17 mouse cellular contexts compared by ENCODE assay signal in the genomic region with DNA sequence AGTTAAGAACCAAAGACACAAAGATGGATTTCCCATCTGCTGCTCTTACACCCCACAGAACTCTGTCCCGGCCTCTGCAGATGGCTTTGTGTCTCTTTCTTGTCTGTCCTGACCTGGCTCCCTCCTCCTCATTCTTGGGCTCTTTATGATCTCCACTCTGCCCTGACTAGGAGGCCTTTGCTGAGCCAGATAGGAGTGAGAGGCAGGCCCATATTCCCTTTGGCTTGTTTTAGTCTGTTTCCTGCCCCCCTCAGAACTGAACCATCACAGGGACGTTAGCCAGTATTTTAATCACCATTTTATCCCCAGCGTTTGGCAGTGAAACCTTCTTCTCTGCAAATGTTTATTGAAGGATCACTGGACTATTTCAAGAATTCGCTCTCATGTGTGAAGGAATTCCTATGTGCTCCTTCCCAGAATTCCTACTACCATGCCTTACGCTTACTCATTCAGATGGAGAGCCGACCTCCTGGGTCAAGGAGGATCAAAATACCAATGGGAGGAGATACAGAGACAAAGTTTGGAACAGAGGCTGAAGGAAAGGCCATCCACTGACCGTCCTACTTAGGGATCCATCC. TPM values are rescaled to one million over a fixed set of nuclear protein-coding genes. Genes with fewer than 3 reads are reported as not detected.
DNase-seq lines count a peak whose midpoint lies in the region; ATAC-seq and TF ChIP-seq lines count a peak whose summit lies in the region.
"Had no signal": no experiment of that assay in that cellular context is flagged by ENCODE, and none has a peak within 500 bp of the region (broad histone marks: within the 10 kb centered on the region; RNA-seq: fewer than 3 reads in every experiment).

No protein-coding gene starts in this region.

- DNase-seq in forebrain, embryonic 11.5 days (ENCODE audit: low spot score) = peak; percentile 29
- no peak for DNase-seq in forebrain, embryonic 14.5 days (ENCODE audit: low spot score)
- DNase-seq in lung, embryonic 14.5 days = peak; percentile 60
- no peak for DNase-seq in lung, postnatal 14 days
- peak; percentile 57 for DNase-seq in kidney, postnatal 0 days (ENCODE audit: low spot score)
- no peak for DNase-seq in stomach, postnatal 0 days (ENCODE audit: low spot score)
- no peak for DNase-seq in left cerebral cortex, postnatal 14 days (ENCODE audit: low spot score in 2 of 2)
- no peak for DNase-seq in gastrocnemius, postnatal 10 days
- DNase-seq: cerebellum, postnatal 14 days; retina, postnatal 1 day; thymus, postnatal 36 days had no signal

- no peak overlapping the region for H3K4me2 ChIP-seq in forebrain, embryonic 11.5 days (ENCODE audit: low read depth, low read length, severe bottlenecking)
- no peak overlapping the region for H3K4me2 ChIP-seq in forebrain, embryonic 14.5 days (ENCODE audit: low read length)
- H3K4me2 ChIP-seq in lung, embryonic 14.5 days = no peak overlapping the region
- no peak overlapping the region for H3K4me2 ChIP-seq in kidney, postnatal 0 days (ENCODE audit: low read length)
- no peak overlapping the region for H3K4me2 ChIP-seq in stomach, postnatal 0 days (replicated peaks; ENCODE audit: low read depth)
- H3K4me2 ChIP-seq: hindbrain, embryonic 13.5 days; limb, embryonic 13.5 days; midbrain, embryonic 11.5 days; neural tube, embryonic 15.5 days had no signal

- H3K9me3 ChIP-seq in forebrain, embryonic 11.5 days (ENCODE audit: control insufficient read depth, low read length) = no peaks in the 10 kb centered on the region
- no peaks in the 10 kb centered on the region for H3K9me3 ChIP-seq in forebrain, embryonic 14.5 days (replicated peaks; ENCODE audit: control insufficient read depth, low read length)
- no peaks in the 10 kb centered on the region for H3K9me3 ChIP-seq in lung, embryonic 14.5 days (ENCODE audit: low read depth, low read length)
- no peaks in the 10 kb centered on the region for H3K9me3 ChIP-seq in kidney, postnatal 0 days (replicated peaks; ENCODE audit: low read length)
- no peaks in the 10 kb centered on the region for H3K9me3 ChIP-seq in stomach, postnatal 0 days (ENCODE audit: control insufficient read depth, low read length)
- H3K9me3 ChIP-seq: forebrain, embryonic 10.5 days; hindbrain, embryonic 13.5 days; limb, embryonic 13.5 days; neural tube, embryonic 15.5 days had no signal

- intact Hi-C loops in left cerebral cortex, postnatal 14 days (cut with DNase I) = loop anchor here (5.0 kb wide), 2 partner anchors 172 to 192 kb away; no protein-coding TSS in a partner anchor

- no peaks in the 10 kb centered on the region for H3K4me1 ChIP-seq in forebrain, embryonic 11.5 days (replicated peaks; ENCODE audit: control insufficient read depth, insufficient read depth, low read length)
- no peaks in the 10 kb centered on the region for H3K4me1 ChIP-seq in forebrain, embryonic 14.5 days (ENCODE audit: control insufficient read depth, insufficient read depth, low read length)
- H3K4me1 ChIP-seq in lung, embryonic 14.5 days (ENCODE audit: insufficient read depth) = peaks cover 4% of the 10 kb centered on the region
- no peaks in the 10 kb centered on the region for H3K4me1 ChIP-seq in kidney, postnatal 0 days (replicated peaks; ENCODE audit: insufficient read depth, low read length)
- H3K4me1 ChIP-seq in stomach, postnatal 0 days (replicated peaks; ENCODE audit: control insufficient read depth, insufficient read depth) = 0 out of 2 replicates have a peak, but pooled peaks cover 2% of the 10 kb centered on the region
- H3K4me1 ChIP-seq: limb, embryonic 13.5 days had no signal

- ATAC-seq in forebrain, embryonic 11.5 days (replicated peaks; ENCODE audit: low FRiP score) = no peak
- ATAC-seq in forebrain, embryonic 14.5 days = no peak
- ATAC-seq in lung, embryonic 14.5 days (ENCODE audit: insufficient read depth) = peak; percentile 69
- no peak for ATAC-seq in kidney, postnatal 0 days (replicated peaks; ENCODE audit: low FRiP score, low read depth)
- peak; percentile 44; the same call in 1 of the 2 replicates for ATAC-seq in stomach, postnatal 0 days (ENCODE audit: low FRiP score, low TSS enrichment)

- no peak overlapping the region for H3K27ac ChIP-seq in forebrain, embryonic 11.5 days (ENCODE audit: low read depth, low read length)
- no peak overlapping the region for H3K27ac ChIP-seq in forebrain, embryonic 14.5 days (ENCODE audit: low read depth, low read length)
- no peak overlapping the region for H3K27ac ChIP-seq in lung, embryonic 14.5 days (ENCODE audit: low read depth)
- no peak overlapping the region for H3K27ac ChIP-seq in kidney, postnatal 0 days
- peak overlapping the region; percentile 49; the same call in 1 of the 2 replicates for H3K27ac ChIP-seq in stomach, postnatal 0 days (replicated peaks)
- H3K27ac ChIP-seq: forebrain, embryonic 10.5 days; hindbrain, embryonic 13.5 days; limb, embryonic 13.5 days; neural tube, embryonic 15.5 days had no signal

- 79% methylated on average over 7 of the region's 7 CpGs for WGBS in forebrain, embryonic 11.5 days
- WGBS in forebrain, embryonic 14.5 days = 81% methylated on average over 7 of the region's 7 CpGs
- 19% methylated on average over 7 of the region's 7 CpGs for WGBS in lung, embryonic 14.5 days
- WGBS in kidney, postnatal 0 days = 37% methylated on average over 7 of the region's 7 CpGs
- WGBS in stomach, postnatal 0 days = 18% methylated on average over 7 of the region's 7 CpGs

- H3K9ac ChIP-seq in forebrain, embryonic 11.5 days (ENCODE audit: low read length) = no peak overlapping the region
- H3K9ac ChIP-seq in forebrain, embryonic 14.5 days (ENCODE audit: low read length) = no peak overlapping the region
- no peak overlapping the region for H3K9ac ChIP-seq in lung, embryonic 14.5 days
- H3K9ac ChIP-seq in kidney, postnatal 0 days (ENCODE audit: low read depth, low read length) = no peak overlapping the region; the same call in 1 of the 2 replicates
- no peak overlapping the region for H3K9ac ChIP-seq in stomach, postnatal 0 days (ENCODE audit: low read length)
- H3K9ac ChIP-seq: hindbrain, embryonic 13.5 days; limb, embryonic 13.5 days; neural tube, embryonic 15.5 days had no signal

- H3K36me3 ChIP-seq in forebrain, embryonic 11.5 days (ENCODE audit: control insufficient read depth, insufficient read depth, low read length) = no peaks in the 10 kb centered on the region; the same call in 1 of the 2 replicates
- peaks cover 14% of the 10 kb centered on the region for H3K36me3 ChIP-seq in forebrain, embryonic 14.5 days (ENCODE audit: control insufficient read depth, insufficient read depth, low read length)
- peaks cover 15% of the 10 kb centered on the region; the same call in 1 of the 2 replicates for H3K36me3 ChIP-seq in lung, embryonic 14.5 days (ENCODE audit: insufficient read depth)
- 0 out of 2 replicates have a peak, but pooled peaks cover 12% of the 10 kb centered on the region for H3K36me3 ChIP-seq in kidney, postnatal 0 days (ENCODE audit: insufficient read depth, low read length)
- 0 out of 2 replicates have a peak, but pooled peaks cover 3% of the 10 kb centered on the region for H3K36me3 ChIP-seq in stomach, postnatal 0 days (ENCODE audit: control insufficient read depth, insufficient read depth, low read length)

- no peak for TF ChIP-seq CTCF in lung, embryonic 14.5 days (IDR thresholded peaks at IDR 0.05; ENCODE audit: low read depth)
- no peak for TF ChIP-seq CTCF in kidney, postnatal 0 days (IDR thresholded peaks at IDR 0.05; ENCODE audit: low read depth)
- TF ChIP-seq CTCF in stomach, postnatal 0 days (IDR thresholded peaks at IDR 0.05; ENCODE audit: low read depth) = no peak

- no peak overlapping the region for H3K4me3 ChIP-seq in forebrain, embryonic 11.5 days (ENCODE audit: low read depth, low read length)
- H3K4me3 ChIP-seq in forebrain, embryonic 14.5 days (ENCODE audit: low read depth, low read length) = no peak overlapping the region
- no peak overlapping the region for H3K4me3 ChIP-seq in lung, embryonic 14.5 days (ENCODE audit: low read depth, low read length)
- no peak overlapping the region for H3K4me3 ChIP-seq in kidney, postnatal 0 days (replicated peaks; ENCODE audit: low read depth, low read length)
- no peak overlapping the region for H3K4me3 ChIP-seq in stomach, postnatal 0 days (ENCODE audit: low read depth, low read length)
- H3K4me3 ChIP-seq: forebrain, embryonic 10.5 days; hindbrain, embryonic 13.5 days; limb, embryonic 13.5 days; neural tube, embryonic 15.5 days had no signal

- TF ChIP-seq EP300 in stomach, postnatal 0 days (optimal IDR thresholded peaks at IDR 0.05) = no peak

- no peaks in the 10 kb centered on the region for H3K27me3 ChIP-seq in forebrain, embryonic 11.5 days (ENCODE audit: control insufficient read depth, insufficient read depth, low read length)
- H3K27me3 ChIP-seq in forebrain, embryonic 14.5 days (replicated peaks; ENCODE audit: control insufficient read depth, insufficient read depth, low read length) = no peaks in the 10 kb centered on the region
- no peaks in the 10 kb centered on the region for H3K27me3 ChIP-seq in lung, embryonic 14.5 days (ENCODE audit: insufficient read depth, low read length)
- no peaks in the 10 kb centered on the region for H3K27me3 ChIP-seq in kidney, postnatal 0 days (ENCODE audit: insufficient read depth, low read length)
- H3K27me3 ChIP-seq in stomach, postnatal 0 days (ENCODE audit: control insufficient read depth, insufficient read depth, low read length) = no peaks in the 10 kb centered on the region

RNA-seq across cellular contexts. Expression of gene Mrps11, which starts 13.8 kb away (rescaled TPM):
- 81.4 and 85.2 TPM in 2 replicates for polyA plus RNA-seq in forebrain, embryonic 11.5 days (2014; fragmentation: Nextera tagmentation; extraction: Ambion mirVana)
- polyA plus RNA-seq in forebrain, embryonic 14.5 days (2014; fragmentation: Nextera tagmentation; extraction: Ambion mirVana) = 75.4 and 88.2 TPM in 2 replicates
- 74.5 and 77.6 TPM in 2 replicates for polyA plus RNA-seq in lung, embryonic 14.5 days (2014; fragmentation: Nextera tagmentation; extraction: Ambion mirVana)
- 71.0 and 77.3 TPM in 2 replicates for polyA plus RNA-seq in kidney, postnatal 0 days (2015; fragmentation: Nextera tagmentation; extraction: Ambion mirVana)
- 40.0 and 41.1 TPM in 2 replicates for polyA plus RNA-seq in stomach, postnatal 0 days (2015; fragmentation: Nextera tagmentation; extraction: Ambion mirVana)
- 10 to 100 TPM; 39.3 to 39.9 TPM for total RNA-seq in left cerebral cortex, postnatal 14 days (2021)
- total RNA-seq in gastrocnemius, postnatal 10 days (2021) = 10 to 100 TPM; 24.1 to 24.4 TPM

RNA-seq across cellular contexts. Expression of gene Mrpl46, which starts 14.2 kb away (rescaled TPM):
- polyA plus RNA-seq in forebrain, embryonic 11.5 days (2014; fragmentation: Nextera tagmentation; extraction: Ambion mirVana) = 70.5 and 73.0 TPM in 2 replicates
- polyA plus RNA-seq in forebrain, embryonic 14.5 days (2014; fragmentation: Nextera tagmentation; extraction: Ambion mirVana) = 65.2 and 71.4 TPM in 2 replicates
- 67.2 and 68.6 TPM in 2 replicates for polyA plus RNA-seq in lung, embryonic 14.5 days (2014; fragmentation: Nextera tagmentation; extraction: Ambion mirVana)
- 79.6 and 80.4 TPM in 2 replicates for polyA plus RNA-seq in kidney, postnatal 0 days (2015; fragmentation: Nextera tagmentation; extraction: Ambion mirVana)
- 55.0 and 55.5 TPM in 2 replicates for polyA plus RNA-seq in stomach, postnatal 0 days (2015; fragmentation: Nextera tagmentation; extraction: Ambion mirVana)
- 10 to 100 TPM; 27.2 to 32.0 TPM for total RNA-seq in left cerebral cortex, postnatal 14 days (2021)
- total RNA-seq in gastrocnemius, postnatal 10 days (2021) = 10 to 100 TPM; 27.1 to 35.4 TPM

RNA-seq across cellular contexts. Expression of gene Ntrk3, which starts 31.4 kb away (rescaled TPM):
- 6.4 and 7.3 TPM in 2 replicates for polyA plus RNA-seq in forebrain, embryonic 11.5 days (2014; fragmentation: Nextera tagmentation; extraction: Ambion mirVana)
- 16.4 and 21.6 TPM in 2 replicates for polyA plus RNA-seq in forebrain, embryonic 14.5 days (2014; fragmentation: Nextera tagmentation; extraction: Ambion mirVana)
- polyA plus RNA-seq in lung, embryonic 14.5 days (2014; fragmentation: Nextera tagmentation; extraction: Ambion mirVana) = 0.36 and 1.1 TPM in 2 replicates
- 1.3 and 1.5 TPM in 2 replicates for polyA plus RNA-seq in kidney, postnatal 0 days (2015; fragmentation: Nextera tagmentation; extraction: Ambion mirVana)
- polyA plus RNA-seq in stomach, postnatal 0 days (2015; fragmentation: Nextera tagmentation; extraction: Ambion mirVana) = 2.2 and 2.9 TPM in 2 replicates
- total RNA-seq in left cerebral cortex, postnatal 14 days (2021) = 100 to 1,000 TPM; 137 TPM
- total RNA-seq in gastrocnemius, postnatal 10 days (2021) = 1 to 10 TPM; 3.1 to 3.7 TPM
- total RNA-seq: granulocyte monocyte progenitor cell, adult 5-6 weeks had no signal

Comparison
In these comparisons a context has a peak if more than half of its experiments do, and no peak if none do; other contexts are left out.
1. DNase-seq: peak in forebrain, embryonic 11.5 days (single experiment), lung, embryonic 14.5 days (single experiment) and kidney, postnatal 0 days (single experiment); none in forebrain, embryonic 14.5 days (single experiment), lung, postnatal 14 days (single experiment), stomach, postnatal 0 days (single experiment), left cerebral cortex, postnatal 14 days (0 of 2) and gastrocnemius, postnatal 10 days (single experiment).
2. ATAC-seq: peak in lung, embryonic 14.5 days (single experiment) and stomach, postnatal 0 days (single experiment); none in forebrain, embryonic 11.5 days (single experiment), forebrain, embryonic 14.5 days (single experiment) and kidney, postnatal 0 days (single experiment).